Mouse (Mus musculus) lung, embryonic 16.5 days (tissue): ENCODE data around the gene Ddr2. TPM values are rescaled to one million over a fixed set of nuclear protein-coding genes. Genes with fewer than 3 reads are reported as not detected.
"Not testable (repeated sequence)": the region's sequence is repeated elsewhere in the genome, so short reads cannot be mapped to it uniquely, and the experiment has no call there.

Source experiments
- ATAC-seq: fragments of 200-750 bp; cut with Nextera tagmentation; 2 replicates; pipeline ENCODE4 v1.8.0; 2017; ENCODE audit warnings: low read depth, mild to moderate bottlenecking, moderate library complexity
- H3K27ac ChIP-seq: fragments of 300-500 bp; sonication (generic); 2 replicates; pipeline ENCODE4 v1.5.1; 2014; ENCODE audit warnings: mild to moderate bottlenecking, control low read depth, low read length
- H3K27me3 ChIP-seq: fragments of 300-500 bp; sonication (generic); 2 replicates; pipeline ENCODE4 v1.6.1; 2014; ENCODE audit warnings: low read depth, low read length, mixed read lengths; ENCODE audit not compliant: control insufficient read depth, insufficient read depth
- H3K36me3 ChIP-seq: fragments of 300-500 bp; sonication (generic); 2 replicates; pipeline ENCODE4 v1.6.1; 2014; ENCODE audit warnings: low read length; ENCODE audit not compliant: control insufficient read depth, insufficient read depth
- H3K4me1 ChIP-seq: fragments of 300-500 bp; sonication (generic); replicated peaks from 2 replicates; pipeline ENCODE4 v1.6.1; 2014; ENCODE audit warnings: low read length, mixed read lengths; ENCODE audit not compliant: control insufficient read depth, insufficient read depth
- H3K4me2 ChIP-seq: fragments of 300-500 bp; sonication (generic); 2 replicates; pipeline ENCODE4 v1.6.1; 2014; ENCODE audit warnings: low read depth, low read length, control low read depth
- H3K4me3 ChIP-seq: fragments of 300-500 bp; sonication (generic); 2 replicates; pipeline ENCODE4 v1.5.1; 2014; ENCODE audit warnings: mild to moderate bottlenecking, low read length, control low read depth
- H3K9ac ChIP-seq: fragments of 300-500 bp; sonication (generic); 2 replicates; pipeline ENCODE4 v1.6.1; 2014; ENCODE audit warnings: low read length, control low read depth
- H3K9me3 ChIP-seq: fragments of 300-500 bp; sonication (generic); 2 replicates; pipeline ENCODE4 v1.6.1; 2016; ENCODE audit warnings: low read length; ENCODE audit not compliant: control insufficient read depth
- WGBS: fragments of 180-500 bp; shearing (Covaris S2); extraction: QIAGEN DNeasy Blood & Tissue Kit; methylation state at CpG from one replicate; pipeline ENCODE4 v1.1.7; 2014; 5-methylcytosine and 5-hydroxymethylcytosine counted together
- polyA plus RNA-seq: library from polyadenylated mRNA; unstranded; fragments of >200 nt; fragmentation: Nextera tagmentation; extraction: Ambion mirVana; gene quantifications from 2 replicates; pipeline ENCODE4 v1.2.1, GENCODE M21; 2015

Ddr2 gene
- polyA plus RNA-seq, 1 experiment from 2014 or later: 45.0 TPM

- no peak for ATAC-seq
- Histone ChIP-seq H3K9ac (no peak overlapping the region), H3K4me3 (no peak overlapping the region), H3K27me3 (no peaks in the 10 kb centered on the region), H3K9me3 (no peaks in the 10 kb centered on the region), H3K27ac (no peak overlapping the region), H3K4me2 (no peak overlapping the region), H3K36me3 (no peaks in the 10 kb centered on the region), H3K4me1 (no peaks in the 10 kb centered on the region)
- WGBS: 90% methylated on average over 4 of the region's 4 CpGs
Observed at GRCm38 (mm10) chr1:170034961-170035360, 75.6 kb downstream of the Ddr2 start.

DNA sequence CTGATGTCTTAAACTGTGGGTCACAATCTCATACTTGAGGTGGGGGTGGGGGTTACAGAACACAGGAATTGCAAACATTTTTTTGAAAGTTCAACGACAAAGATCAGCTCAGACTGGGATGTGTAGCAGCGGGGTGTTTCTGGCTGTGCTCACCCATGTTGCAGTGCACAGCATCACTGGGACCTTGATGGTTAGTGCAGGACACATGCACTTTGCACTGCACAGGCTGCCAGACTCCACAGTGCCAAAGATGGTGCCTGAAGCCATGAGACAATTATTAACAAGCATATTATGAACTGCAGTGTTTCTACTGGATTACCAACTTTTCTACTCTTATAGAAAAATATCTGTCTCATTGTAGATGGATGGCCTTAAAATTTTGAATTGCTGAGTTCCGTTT is 78.9 kb downstream of the Ddr2 start:
- peaks cover 3% of the 10 kb centered on the region; the same call in 1 of the 2 replicates for H3K9me3 ChIP-seq
- H3K36me3 ChIP-seq: no peaks in the 10 kb centered on the region
- no peaks in the 10 kb centered on the region for H3K27me3 ChIP-seq
- H3K4me2 ChIP-seq: no peak overlapping the region
- ATAC-seq: no peak
- H3K4me1 ChIP-seq: no peaks in the 10 kb centered on the region
- 81% methylated on average over 3 of the region's 3 CpGs for WGBS
- H3K27ac ChIP-seq: no peak overlapping the region
- H3K4me3 ChIP-seq: no peak overlapping the region
- no peak overlapping the region for H3K9ac ChIP-seq

- H3K9ac ChIP-seq: no peak overlapping the region
- H3K4me3 ChIP-seq: no peak overlapping the region
- 79% methylated on average over 3 of the region's 3 CpGs for WGBS
- no peak overlapping the region for H3K4me2 ChIP-seq
- no peak for ATAC-seq
- H3K27me3 ChIP-seq: no peaks in the 10 kb centered on the region
- H3K9me3 ChIP-seq: peaks cover 26% of the 10 kb centered on the region
- H3K27ac ChIP-seq: no peak overlapping the region
- no peaks in the 10 kb centered on the region for H3K4me1 ChIP-seq
- H3K36me3 ChIP-seq: peaks cover 10% of the 10 kb centered on the region
Observed at GRCm38 (mm10) chr1:170014784-170015183, 95.8 kb downstream of the Ddr2 start.

- no peaks in the 10 kb centered on the region for H3K27me3 ChIP-seq
- no peaks in the 10 kb centered on the region; the same call in 1 of the 2 replicates for H3K36me3 ChIP-seq
- no peak overlapping the region for H3K4me2 ChIP-seq
- peak overlapping the region; percentile 25 for H3K27ac ChIP-seq
- no peaks in the 10 kb centered on the region; the same call in none of the 2 replicates for H3K9me3 ChIP-seq
- peaks cover 4% of the 10 kb centered on the region; the same call in 1 of the 2 replicates for H3K4me1 ChIP-seq
- H3K4me3 ChIP-seq: no peak overlapping the region
- no peak overlapping the region for H3K9ac ChIP-seq
- ATAC-seq: peak; percentile 36
- WGBS: 79% methylated on average over 15 of the region's 15 CpGs
Observed at GRCm38 (mm10) chr1:170010716-170011505, 99.7 kb downstream of the Ddr2 start.

DNA sequence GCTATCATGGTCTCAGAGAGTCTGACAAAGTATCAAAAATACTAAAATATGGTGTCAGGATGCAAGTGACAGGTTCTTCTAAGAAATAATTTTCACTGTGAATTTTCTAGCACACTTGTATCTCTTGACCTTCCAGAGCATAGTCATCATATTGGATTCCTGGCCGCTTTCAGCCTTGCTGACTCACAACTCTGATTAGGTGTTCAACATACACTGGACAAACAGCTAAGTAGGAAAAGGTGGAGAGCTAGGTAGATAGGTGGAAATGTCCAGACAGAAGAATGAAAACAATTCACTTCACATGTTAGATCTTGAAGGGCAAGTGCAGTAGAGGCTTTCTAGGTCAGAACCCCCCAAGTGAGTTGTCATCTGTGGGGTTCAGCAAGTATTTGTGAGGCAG is 101.3 kb downstream of the Ddr2 start:
- Histone ChIP-seq H3K27me3 (no peaks in the 10 kb centered on the region), H3K4me3 (no peak overlapping the region), H3K9me3 (no peaks in the 10 kb centered on the region), H3K27ac (no peak overlapping the region), H3K9ac (no peak overlapping the region), H3K36me3 (peaks cover 2% of the 10 kb centered on the region; the same call in 1 of the 2 replicates), H3K4me2 (no peak overlapping the region), H3K4me1 (peaks cover 4% of the 10 kb centered on the region; the same call in 1 of the 2 replicates)
- ATAC-seq: no peak
- WGBS: 88% methylated on average over 1 of the region's 1 CpGs

GRCm38 (mm10) chr1:170008432-170009220 is 101.9 kb downstream of the Ddr2 start:
- Histone ChIP-seq H3K27me3 (no peaks in the 10 kb centered on the region), H3K9ac (no peak overlapping the region), H3K36me3 (peaks cover 5% of the 10 kb centered on the region), H3K4me2 (no peak overlapping the region), H3K4me1 (peaks cover 4% of the 10 kb centered on the region; the same call in 1 of the 2 replicates), H3K9me3 (no peaks in the 10 kb centered on the region), H3K27ac (no peak overlapping the region), H3K4me3 (no peak overlapping the region)
- WGBS: 63% methylated on average over 13 of the region's 13 CpGs
- no peak for ATAC-seq

DNA sequence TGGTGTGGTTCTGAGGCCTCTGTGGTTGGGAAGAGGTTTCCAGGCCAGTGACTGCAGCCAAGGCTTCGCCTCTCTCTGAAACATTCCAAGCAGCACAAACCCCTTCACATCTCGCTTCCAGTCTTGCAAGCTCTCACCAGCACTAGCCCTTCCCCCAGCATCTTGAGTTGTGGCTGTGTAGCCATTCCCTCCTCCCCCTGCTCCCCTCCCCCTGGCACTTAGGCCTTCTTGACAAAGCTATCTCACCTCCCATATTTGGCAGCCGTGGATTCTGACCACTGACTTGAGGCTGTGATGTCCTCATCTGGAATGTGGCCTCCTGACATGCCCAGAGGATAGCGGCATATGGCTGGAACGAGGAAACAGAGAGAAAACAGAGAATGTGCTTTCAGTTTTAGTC is 104.0 kb downstream of the Ddr2 start:
- H3K9ac ChIP-seq: peak overlapping the region; percentile 29; the same call in 1 of the 2 replicates
- peaks cover 5% of the 10 kb centered on the region for H3K36me3 ChIP-seq
- peaks cover 4% of the 10 kb centered on the region; the same call in 1 of the 2 replicates for H3K4me1 ChIP-seq
- no peaks in the 10 kb centered on the region for H3K9me3 ChIP-seq
- peak overlapping the region; percentile 92 for H3K27ac ChIP-seq
- H3K27me3 ChIP-seq: no peaks in the 10 kb centered on the region
- WGBS: 12% methylated on average over 5 of the region's 5 CpGs
- ATAC-seq: peak; percentile 95
- peak overlapping the region; percentile 8; the same call in 1 of the 2 replicates for H3K4me2 ChIP-seq
- H3K4me3 ChIP-seq: no peak overlapping the region

DNA sequence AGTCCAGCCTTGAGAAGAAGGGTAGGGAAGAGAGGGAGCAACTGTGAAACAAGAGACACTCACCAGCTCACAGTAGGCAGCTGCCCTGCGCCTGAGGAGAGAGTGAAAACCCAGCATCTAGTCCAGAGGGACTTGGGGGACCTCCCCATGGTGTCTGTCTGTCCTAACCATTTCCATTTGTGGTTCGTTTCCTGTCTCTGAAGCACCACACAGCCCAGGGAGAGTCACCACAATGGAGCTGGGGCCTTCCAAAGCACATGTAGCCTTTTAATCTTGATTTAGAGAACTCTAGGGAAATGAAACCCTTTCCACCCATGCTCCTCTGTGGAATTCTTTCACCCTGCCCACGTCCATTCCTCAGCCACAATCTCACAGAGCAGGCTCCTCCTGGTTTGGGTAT is 105.3 kb downstream of the Ddr2 start:
- no peaks in the 10 kb centered on the region for H3K9me3 ChIP-seq
- H3K27ac ChIP-seq: no peak overlapping the region
- 79% methylated on average over 3 of the region's 3 CpGs for WGBS
- H3K4me1 ChIP-seq: peaks cover 4% of the 10 kb centered on the region; the same call in 1 of the 2 replicates
- H3K4me2 ChIP-seq: no peak overlapping the region
- no peak overlapping the region for H3K9ac ChIP-seq
- no peak for ATAC-seq
- no peaks in the 10 kb centered on the region for H3K27me3 ChIP-seq
- H3K36me3 ChIP-seq: peaks cover 5% of the 10 kb centered on the region
- no peak overlapping the region for H3K4me3 ChIP-seq

GRCm38 (mm10) chr1:169993901-169994300 is 116.7 kb downstream of the Ddr2 start:
- H3K4me1 ChIP-seq, H3K27ac ChIP-seq, H3K9ac ChIP-seq, H3K27me3 ChIP-seq, H3K4me2 ChIP-seq, ATAC-seq, H3K9me3 ChIP-seq, H3K4me3 ChIP-seq, H3K36me3 ChIP-seq: not testable (repeated sequence)
- WGBS: 95% methylated on average over 6 of the region's 6 CpGs
